Mouse (Mus musculus) CH12F3 (cell line): ENCODE results near the gene Parpbp.

Experiments
- in situ Hi-C: fragments of 300-500 bp; cut with MboI; formaldehyde crosslinking; loops from 2 replicates; pipeline ENCODE4 v1.14.3; 2020; ENCODE audit warnings: low sequenced_read_pairs

Parpbp gene

DNA sequence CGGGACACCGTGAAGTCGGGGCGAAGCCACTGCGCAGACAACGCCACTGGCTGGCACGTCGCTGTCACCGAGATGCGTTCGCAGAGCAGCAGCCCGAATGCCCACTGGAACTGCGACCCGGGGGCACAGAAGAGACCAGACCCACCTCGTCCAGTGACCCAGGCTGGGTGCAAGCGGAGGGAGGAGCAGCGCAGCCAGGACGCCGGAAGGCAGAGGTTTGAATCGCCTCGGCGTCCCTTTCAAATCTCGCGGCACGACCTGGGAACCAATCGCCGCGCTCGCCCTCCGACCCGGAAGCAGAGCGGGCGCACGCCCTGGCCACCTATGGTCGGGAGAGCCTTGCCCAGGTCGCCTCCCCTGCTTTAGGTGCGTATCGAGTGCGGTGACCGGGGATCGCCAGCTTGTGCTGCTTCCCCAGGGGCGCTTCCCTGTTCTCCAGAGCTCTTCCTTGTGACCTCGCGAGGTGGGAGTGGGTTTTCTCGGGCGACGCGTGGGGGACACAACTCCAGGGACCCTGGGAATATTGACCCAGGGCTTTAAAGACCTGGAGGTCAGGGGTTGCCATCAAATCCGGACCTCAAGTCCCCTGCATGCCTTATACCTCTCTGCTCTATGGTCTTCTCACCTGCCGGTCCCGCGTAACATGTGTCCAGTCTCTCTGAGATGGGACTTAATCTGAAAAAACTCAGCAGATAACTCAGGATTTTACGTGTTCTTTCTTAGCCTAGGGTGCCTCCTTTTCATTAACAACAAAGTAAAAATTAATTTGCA is at the start of gene Parpbp, which contains the start of gene Nup37:
Gene Parpbp, minus strand, starts transcription at position 235 of the 771 bp plus-strand sequence.
Gene Nup37, plus strand, starts transcription at position 286 of the 771 bp plus-strand sequence.
- in situ Hi-C loops: no loop called here

- in situ Hi-C loops: no loop called here
These were observed 20.8 kb upstream of the Parpbp start for GRCm38 (mm10) chr10:88167438-88168077.

DNA sequence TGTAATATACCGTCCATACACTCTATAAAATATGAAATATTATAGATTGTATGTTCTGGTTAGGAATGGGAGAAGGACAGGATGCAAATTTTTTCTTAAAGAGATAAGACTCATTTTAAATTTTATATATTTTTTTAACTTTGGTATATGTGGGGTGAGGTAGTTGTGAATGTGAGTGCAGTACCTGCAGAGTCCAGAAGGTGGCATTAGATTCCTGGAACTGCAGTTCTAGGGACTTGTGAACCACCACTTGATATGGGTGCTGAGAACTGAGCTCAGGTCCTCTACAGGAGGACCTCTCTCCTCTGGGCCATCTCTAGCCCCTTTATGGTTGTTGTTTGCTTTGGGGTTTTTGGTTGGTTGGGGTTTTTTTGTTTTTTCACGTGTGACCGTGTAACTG is 19.4 kb upstream of the Parpbp start:
- in situ Hi-C loops: no loop called here

DNA sequence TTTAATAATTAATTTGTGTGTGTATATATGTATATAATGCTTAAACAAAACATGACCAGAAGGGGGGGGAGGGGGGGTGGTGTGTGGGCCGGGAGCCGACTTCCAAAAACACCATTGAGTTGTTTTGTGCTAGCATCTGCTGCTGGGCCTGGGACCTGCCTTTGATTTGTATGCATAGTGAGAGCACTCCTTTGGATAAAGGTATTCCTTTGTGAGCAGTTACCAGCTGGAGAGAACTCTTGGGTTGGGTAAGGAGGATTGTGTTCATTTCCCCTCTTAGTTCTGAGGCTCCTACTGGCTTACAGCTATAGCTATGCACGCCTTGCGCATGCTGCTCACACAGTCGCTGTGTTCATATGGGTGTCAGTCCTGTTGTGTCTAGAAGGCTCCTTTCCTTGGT is 15.9 kb upstream of the Parpbp start:
- in situ Hi-C loops: no loop called here

DNA sequence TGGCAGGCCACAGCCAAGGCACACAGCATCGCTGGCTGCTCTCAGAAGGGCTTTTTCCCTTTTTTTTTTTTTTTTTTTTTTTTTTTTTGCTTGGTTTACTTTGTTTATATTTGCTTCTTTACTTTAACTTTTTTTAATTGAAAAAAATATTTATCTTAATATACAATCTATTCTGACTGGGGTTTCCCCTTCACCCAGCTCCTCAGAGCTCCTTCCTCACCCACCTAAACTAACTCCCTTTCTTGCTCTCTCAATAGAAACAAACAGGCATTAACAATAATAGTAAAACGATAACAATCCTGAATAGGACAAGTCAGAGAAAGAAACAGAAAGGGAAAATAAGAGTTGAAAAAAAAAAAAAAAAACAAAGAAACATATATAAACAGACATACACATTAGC is 15.4 kb upstream of the Parpbp start:
- in situ Hi-C loops: no loop called here

DNA sequence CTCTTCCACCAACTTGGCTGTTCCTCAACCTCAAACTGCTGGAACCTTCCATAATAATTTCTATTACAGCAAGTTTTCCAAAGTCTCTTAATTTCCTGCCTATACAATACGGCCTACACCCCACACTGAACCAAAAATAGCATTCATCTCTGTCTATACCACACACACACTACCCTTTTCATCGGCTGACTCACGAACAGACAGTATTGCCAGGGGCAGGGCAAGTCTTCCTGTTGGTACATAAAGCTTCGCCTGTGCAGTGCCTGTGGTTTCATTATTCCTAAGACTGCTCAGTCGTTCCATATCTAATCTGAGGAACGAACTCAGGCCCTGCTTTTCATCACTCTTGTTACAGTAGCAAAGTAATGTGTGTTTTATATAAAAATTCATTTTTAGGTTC is 4.9 kb upstream of the Parpbp start:
- in situ Hi-C loops: no loop called here

- in situ Hi-C loops: no loop called here
These were observed 3.6 kb upstream of the Parpbp start for GRCm38 (mm10) chr10:88150381-88150780.

DNA sequence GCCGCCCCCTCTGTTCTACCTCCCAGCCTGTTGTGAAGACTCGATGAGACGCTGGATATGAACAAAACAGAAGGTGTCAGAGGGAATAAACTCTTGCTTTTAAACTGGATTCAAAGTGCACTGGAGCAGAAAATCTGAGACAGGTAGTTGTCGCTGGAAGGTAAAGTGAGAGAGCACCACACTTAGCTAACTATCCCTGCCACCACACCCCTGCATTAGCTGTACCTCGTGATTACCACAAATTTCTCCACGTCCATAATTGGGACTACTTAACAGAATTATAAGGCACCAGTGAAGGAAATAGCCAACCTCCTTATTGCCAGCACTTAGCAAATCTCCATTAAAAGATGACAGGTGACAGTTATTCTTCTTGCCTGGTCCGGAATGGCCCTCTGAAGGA is 554 bp downstream of the Parpbp start:
- in situ Hi-C loops: no loop called here

DNA sequence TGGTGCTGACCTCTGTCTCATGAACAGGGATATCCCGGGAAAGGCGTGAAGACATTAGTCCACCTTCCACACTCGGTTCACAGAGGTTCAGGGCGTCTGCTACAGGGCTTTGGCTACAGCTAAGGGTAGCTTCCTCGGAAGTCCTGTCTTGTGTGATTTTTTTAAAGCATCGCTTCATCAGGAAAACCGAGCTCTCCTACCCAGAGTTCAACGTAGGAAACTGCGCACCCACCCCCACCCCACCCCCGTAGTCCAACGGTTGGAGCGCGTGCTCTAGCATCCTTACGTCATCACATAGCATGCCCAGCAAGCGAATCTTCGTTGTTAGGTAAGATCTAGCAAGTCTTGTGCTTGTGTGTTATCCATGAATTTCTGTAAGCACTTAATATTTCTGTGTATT is 11.1 kb downstream of the Parpbp start:
- in situ Hi-C loops: no loop called here

- in situ Hi-C loops: no loop called here
These were observed 27.0 kb downstream of the Parpbp start for GRCm38 (mm10) chr10:88119721-88120120.

DNA sequence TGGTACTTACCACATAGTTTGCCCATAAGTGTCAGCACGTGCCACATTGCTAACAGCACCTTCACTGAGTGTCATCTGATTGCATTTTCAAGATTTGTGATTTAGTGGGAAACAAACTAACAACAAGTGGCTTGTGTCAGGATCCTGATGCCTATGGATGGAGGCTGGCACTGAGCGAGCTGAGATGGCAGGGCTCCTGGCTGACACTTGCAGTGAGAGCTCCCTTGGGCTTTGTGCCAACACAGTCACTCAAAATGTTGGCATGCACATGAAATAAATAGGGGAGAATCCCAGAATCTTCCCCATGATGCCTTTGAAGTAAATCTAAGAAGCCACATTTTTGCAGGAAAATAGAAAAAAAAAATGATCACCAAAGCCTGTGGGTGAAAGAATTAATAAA is 33.5 kb downstream of the Parpbp start:
- in situ Hi-C loops: no loop called here

DNA sequence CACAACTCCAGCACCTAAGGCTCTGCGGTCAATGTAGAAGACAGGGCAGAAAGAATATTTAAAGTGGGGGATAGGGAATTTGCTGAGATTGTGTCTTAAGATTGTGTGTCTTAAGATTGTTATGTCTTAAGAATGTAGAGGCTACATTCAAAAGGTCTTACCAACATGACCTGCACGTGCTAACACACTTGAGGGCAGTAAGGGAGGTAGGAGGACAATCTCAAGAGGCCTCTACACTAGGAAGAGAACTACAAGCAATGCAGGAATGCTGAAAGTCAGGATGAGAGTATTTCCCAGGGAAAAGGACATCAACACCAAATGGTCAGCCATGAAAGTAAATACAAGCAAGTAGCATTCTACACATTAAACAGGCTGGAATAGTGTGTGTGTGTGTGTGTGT is 40.6 kb downstream of the Parpbp start:
- in situ Hi-C loops: no loop called here

- in situ Hi-C loops: no loop called here
These were observed 56.0 kb downstream of the Parpbp start, which contains the start of gene Pmch for GRCm38 (mm10) chr10:88090772-88091171. Gene Pmch (plus strand): TSS chr10:88091072.

DNA sequence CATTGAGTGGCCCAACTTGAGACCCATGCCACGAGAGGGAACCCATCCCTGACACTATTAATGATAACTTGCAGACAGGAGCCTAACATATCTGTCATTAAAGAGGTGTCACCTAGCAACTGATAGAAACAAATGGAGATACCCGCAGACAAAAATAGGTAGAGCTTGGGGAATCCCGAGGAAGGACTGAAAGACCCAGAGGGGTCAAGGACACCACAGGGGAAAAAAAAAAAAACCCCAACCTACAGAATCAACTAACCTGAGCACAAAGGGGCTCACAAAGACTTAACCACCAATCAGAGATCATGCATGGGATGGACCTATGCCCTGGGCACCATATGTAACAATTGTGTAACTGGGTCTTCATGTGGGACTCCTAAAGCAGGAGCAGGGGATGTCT is 79.4 kb downstream of the Parpbp start:
- in situ Hi-C loops: no loop called here

DNA sequence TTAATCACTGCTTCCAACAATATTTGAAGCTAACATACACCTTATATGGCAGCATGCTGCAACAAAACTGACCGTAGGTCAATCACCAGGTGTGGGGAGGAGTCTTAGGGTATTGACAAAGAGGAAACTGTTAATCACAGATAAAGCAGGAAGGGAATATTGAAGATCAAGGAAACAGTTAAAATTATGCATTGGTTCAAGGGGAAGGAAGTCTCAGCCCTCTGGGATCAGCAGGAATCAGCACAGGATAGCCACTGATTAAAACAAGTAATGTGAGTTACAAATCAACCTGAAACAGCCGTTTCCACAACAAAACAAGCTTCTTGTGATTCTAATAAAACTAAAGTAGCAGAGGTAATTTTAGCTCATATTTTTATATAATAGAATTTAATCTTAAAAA is 81.9 kb downstream of the Parpbp start:
- in situ Hi-C loops: no loop called here

DNA sequence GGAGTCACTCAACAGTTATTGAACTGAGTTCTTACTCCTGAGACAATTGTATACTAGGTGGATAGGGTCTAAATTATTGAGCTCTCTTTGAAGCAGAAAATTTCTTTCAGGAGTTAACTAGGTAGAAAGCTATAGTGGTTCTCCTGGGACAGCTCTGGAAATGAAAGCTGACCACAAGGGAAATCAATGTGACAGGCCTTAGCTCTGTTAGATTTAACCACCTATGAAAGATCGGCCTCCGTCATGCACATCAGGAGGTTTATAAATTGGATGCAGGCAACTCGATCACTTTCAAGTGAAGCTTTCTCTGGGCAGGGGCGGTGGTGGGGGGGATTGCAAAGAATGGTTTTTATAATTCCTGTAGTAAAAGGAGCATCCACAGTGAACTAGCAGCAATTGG is 83.3 kb downstream of the Parpbp start:
- in situ Hi-C loops: no loop called here

GRCm38 (mm10) chr10:88056950-88057649 is 89.6 kb downstream of the Parpbp start:
- in situ Hi-C loops: no loop called here

DNA sequence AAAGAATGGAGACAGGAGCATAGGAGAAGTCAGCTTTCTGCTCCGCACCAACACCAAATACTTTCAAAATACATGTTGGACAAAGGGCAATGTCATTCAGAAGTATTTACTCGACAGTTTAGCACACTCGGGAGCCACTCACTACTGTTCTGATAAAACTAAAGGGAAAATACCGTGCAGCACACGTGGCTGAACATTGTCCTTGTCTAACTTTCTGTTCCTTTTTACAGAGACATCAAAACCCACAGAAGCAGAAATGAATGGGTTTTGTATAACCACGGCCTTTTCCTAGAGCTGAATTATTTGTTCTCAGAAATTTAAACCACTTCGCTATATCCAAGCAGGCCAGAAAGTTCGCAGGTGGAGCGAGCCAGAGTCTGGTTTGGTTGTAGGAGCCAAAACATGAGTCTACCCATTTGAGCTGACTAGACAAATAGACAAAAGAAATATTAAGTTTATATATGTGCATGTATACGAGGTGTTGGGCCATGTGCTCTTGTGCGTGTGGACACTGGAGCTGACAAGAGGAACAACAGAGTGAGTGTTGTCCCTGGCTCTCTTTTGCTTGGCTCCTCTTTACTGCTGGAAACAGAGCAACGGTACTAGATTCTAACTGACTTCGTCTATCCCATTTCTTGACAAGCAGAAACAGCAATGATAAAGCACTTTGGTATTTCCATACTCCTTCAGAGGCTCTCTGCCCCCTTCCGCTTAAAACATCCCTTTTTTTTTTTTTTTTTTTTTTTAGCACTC is 92.3 kb downstream of the Parpbp start:
- in situ Hi-C loops: no loop called here

DNA sequence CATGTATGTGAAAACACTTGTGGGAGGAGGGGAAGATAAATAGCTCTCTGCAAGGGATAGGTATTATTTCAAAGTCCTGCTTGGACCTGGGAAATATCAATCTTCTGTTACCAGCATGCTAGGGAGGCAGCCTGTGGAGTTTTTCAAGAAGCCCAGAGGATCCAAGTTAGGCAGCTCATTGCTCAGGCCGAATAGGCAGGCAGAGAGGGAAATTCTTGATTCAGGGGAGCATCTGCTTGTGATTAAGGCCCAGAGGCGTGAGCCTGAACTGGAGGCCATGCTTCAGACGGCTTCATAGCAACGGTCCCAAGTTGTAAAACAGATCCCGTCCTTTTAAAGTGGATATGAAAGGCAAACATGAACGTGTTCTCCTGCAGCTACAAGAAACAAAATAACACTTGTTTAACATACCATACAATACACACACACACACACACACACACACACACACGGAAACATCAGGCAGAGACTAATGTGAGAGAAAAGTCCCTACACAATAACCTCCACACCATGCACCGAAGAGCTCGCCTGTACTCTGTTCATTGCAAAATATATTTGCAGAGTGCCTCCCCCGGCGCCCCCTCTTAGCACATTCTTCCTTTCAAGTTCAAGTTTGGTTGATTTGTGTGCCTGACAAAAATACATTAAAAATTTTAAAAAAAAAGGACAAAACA is 100.5 kb downstream of the Parpbp start:
- in situ Hi-C loops: no loop called here

DNA sequence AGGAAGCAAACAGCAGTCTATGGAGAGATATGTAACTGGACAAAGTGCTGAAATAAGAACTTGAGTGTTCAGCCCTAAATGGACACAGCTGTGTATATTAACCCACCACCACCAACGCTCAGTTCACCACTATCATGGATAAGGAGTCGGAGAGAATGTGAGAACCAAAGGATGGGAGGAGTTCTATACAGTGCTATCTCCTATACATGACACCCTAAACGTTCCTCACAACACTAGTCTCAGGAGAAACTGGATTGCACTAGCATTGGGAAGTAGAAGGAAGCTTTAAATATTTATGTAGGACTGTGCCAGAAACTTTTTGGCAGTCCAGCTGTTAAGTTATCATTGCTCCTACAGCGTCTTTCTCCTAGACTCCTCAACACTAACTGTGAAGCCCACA is 102.4 kb downstream of the Parpbp start:
- in situ Hi-C loops: no loop called here
